Mouse (Mus musculus) hindbrain, embryonic 15.5 days (tissue): Measurements from ENCODE around the gene 4933402J07Rik. TPM values are rescaled to one million over a fixed set of nuclear protein-coding genes. Genes with fewer than 3 reads are reported as not detected.

ENCODE experiments used
- ATAC-seq: fragments of 200-750 bp; cut with Nextera tagmentation; 2 replicates; pipeline ENCODE4 v1.8.0; 2017; ENCODE audit warnings: low read depth, moderate number of reproducible peaks, moderate TSS enrichment; ENCODE audit not compliant: low FRiP score
- H3K27ac ChIP-seq: fragments of 300-500 bp; sonication (generic); replicated peaks from 2 replicates; pipeline ENCODE4 v1.5.1; 2015; ENCODE audit warnings: mild to moderate bottlenecking, inconsistent platforms
- H3K27me3 ChIP-seq: fragments of 300-500 bp; sonication (generic); 2 replicates; pipeline ENCODE4 v1.6.1; 2015; ENCODE audit warnings: control low read depth, inconsistent platforms
- H3K36me3 ChIP-seq: fragments of 300-500 bp; sonication (generic); 2 replicates; pipeline ENCODE4 v1.6.1; 2015; ENCODE audit warnings: control low read depth, inconsistent platforms
- H3K4me1 ChIP-seq: fragments of 300-500 bp; sonication (generic); replicated peaks from 2 replicates; pipeline ENCODE4 v1.6.1; 2015; ENCODE audit warnings: control low read depth, inconsistent platforms
- H3K4me2 ChIP-seq: fragments of 300-500 bp; sonication (generic); 2 replicates; pipeline ENCODE4 v1.6.1; 2015; ENCODE audit warnings: moderate library complexity, mild to moderate bottlenecking, inconsistent platforms
- H3K4me3 ChIP-seq: fragments of 300-500 bp; sonication (generic); 2 replicates; pipeline ENCODE4 v1.5.1; 2015; ENCODE audit warnings: mild to moderate bottlenecking, inconsistent platforms
- H3K9ac ChIP-seq: fragments of 300-500 bp; sonication (generic); 2 replicates; pipeline ENCODE4 v1.6.1; 2015; ENCODE audit warnings: inconsistent platforms
- H3K9me3 ChIP-seq: fragments of 300-500 bp; sonication (generic); 2 replicates; pipeline ENCODE4 v1.6.1; 2016; ENCODE audit warnings: control low read depth, inconsistent platforms
- WGBS: fragments of 180-500 bp; shearing (Covaris S2); methylation state at CpG from one replicate; pipeline ENCODE4 v1.1.7; 2015; 5-methylcytosine and 5-hydroxymethylcytosine counted together
- polyA plus RNA-seq: library from polyadenylated mRNA; unstranded; fragments of >200 nt; fragmentation: Nextera tagmentation; extraction: Ambion mirVana; gene quantifications from 2 replicates; pipeline ENCODE4 v1.2.1, GENCODE M21; 2015

Gene 4933402J07Rik
- not detected in 2 replicates for polyA plus RNA-seq

- 85% methylated on average over 2 of the region's 2 CpGs for WGBS
- no peaks in the 10 kb centered on the region for H3K9me3 ChIP-seq
- ATAC-seq, result no peak
Observed at GRCm38 (mm10) chr8:87563553-87563952, at the start of gene 4933402J07Rik. Gene 4933402J07Rik (plus strand): TSS chr8:87563853.

GRCm38 (mm10) chr8:87517132-87517531, 46.5 kb upstream of the 4933402J07Rik start:
- H3K4me3 ChIP-seq, result no peak overlapping the region
- H3K36me3 ChIP-seq, result no peaks in the 10 kb centered on the region
- H3K4me1 ChIP-seq, result no peaks in the 10 kb centered on the region
- no peaks in the 10 kb centered on the region for H3K27me3 ChIP-seq
- no peak overlapping the region for H3K27ac ChIP-seq
- no peak overlapping the region for H3K4me2 ChIP-seq
- ATAC-seq, result no peak
- no peak overlapping the region for H3K9ac ChIP-seq
- 94% methylated on average over 3 of the region's 3 CpGs for WGBS
- no peaks in the 10 kb centered on the region for H3K9me3 ChIP-seq

More at GRCm38 (mm10) chr8:87563553-87563952, at the start of gene 4933402J07Rik:
- Histone ChIP-seq H3K4me1 (no peaks in the 10 kb centered on the region), H3K36me3 (no peaks in the 10 kb centered on the region), H3K9ac (no peak within 1 kb of the TSS), H3K27me3 (no peaks in the 10 kb centered on the region), H3K4me3 (no peak within 1 kb of the TSS), H3K4me2 (no peak within 1 kb of the TSS), H3K27ac (no peak within 1 kb of the TSS)

DNA sequence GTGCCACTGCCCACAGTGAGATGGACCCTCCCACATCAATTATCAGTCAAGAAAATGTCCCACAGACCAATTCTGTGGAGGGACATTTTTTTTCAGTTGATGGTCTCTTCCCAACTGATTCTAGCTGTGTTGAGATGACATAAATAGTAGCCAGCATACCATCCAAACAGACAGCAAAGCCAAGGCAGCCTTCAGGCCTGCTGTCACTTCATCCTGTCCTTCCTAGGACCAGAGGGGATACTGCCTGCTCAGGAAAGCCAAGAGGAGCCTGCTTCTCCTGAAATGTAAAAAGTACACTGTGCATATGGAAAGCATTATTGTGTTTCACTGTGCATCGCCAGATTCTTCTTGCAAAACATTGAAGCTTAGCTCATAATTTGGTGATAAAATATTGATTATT, 38.6 kb upstream of the 4933402J07Rik start:
- ATAC-seq, result no peak
- WGBS, result 91% methylated on average over 1 of the region's 1 CpGs
- no peak overlapping the region for H3K4me3 ChIP-seq

GRCm38 (mm10) chr8:87531176-87531575, 32.5 kb upstream of the 4933402J07Rik start:
- no peak overlapping the region for H3K9ac ChIP-seq
- H3K4me2 ChIP-seq, result no peak overlapping the region
- WGBS, result 68% methylated on average over 4 of the region's 4 CpGs
- H3K27me3 ChIP-seq, result no peaks in the 10 kb centered on the region
- H3K4me1 ChIP-seq, result no peaks in the 10 kb centered on the region
- ATAC-seq, result no peak
- H3K36me3 ChIP-seq, result no peaks in the 10 kb centered on the region
- no peaks in the 10 kb centered on the region for H3K9me3 ChIP-seq
- no peak overlapping the region for H3K27ac ChIP-seq
- no peak overlapping the region for H3K4me3 ChIP-seq

More for the DNA sequence above, 38.6 kb upstream of the 4933402J07Rik start:
- no peaks in the 10 kb centered on the region for H3K4me1 ChIP-seq
- H3K9me3 ChIP-seq, result no peaks in the 10 kb centered on the region
- no peaks in the 10 kb centered on the region for H3K36me3 ChIP-seq
- H3K9ac ChIP-seq, result no peak overlapping the region
- H3K27me3 ChIP-seq, result no peaks in the 10 kb centered on the region
- no peak overlapping the region for H3K4me2 ChIP-seq
- H3K27ac ChIP-seq, result no peak overlapping the region

DNA sequence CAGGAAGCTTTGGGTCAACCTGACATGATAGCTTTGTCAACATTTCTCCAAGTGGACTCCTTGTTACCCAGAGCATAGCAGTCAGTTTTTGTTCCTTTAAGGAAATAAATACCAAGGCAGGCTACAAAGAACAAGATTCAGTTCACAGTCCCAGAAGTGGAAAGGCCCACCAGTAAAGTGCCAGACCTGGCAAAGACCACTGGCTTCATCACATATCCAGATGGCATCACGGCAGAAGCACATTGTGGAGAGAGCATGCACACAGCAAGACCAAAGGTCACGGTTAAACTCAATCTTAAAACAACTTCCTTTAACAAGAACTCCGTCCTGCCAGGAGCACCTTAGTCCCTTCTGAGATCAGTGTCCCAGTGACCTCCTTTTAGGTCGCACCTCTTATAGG, 30.2 kb upstream of the 4933402J07Rik start:
- Histone ChIP-seq H3K4me2 (no peak overlapping the region), H3K4me3 (no peak overlapping the region), H3K9me3 (no peaks in the 10 kb centered on the region), H3K27me3 (no peaks in the 10 kb centered on the region), H3K9ac (no peak overlapping the region), H3K27ac (no peak overlapping the region), H3K4me1 (no peaks in the 10 kb centered on the region), H3K36me3 (no peaks in the 10 kb centered on the region)
- ATAC-seq, result no peak
- WGBS, result 82% methylated on average over 4 of the region's 4 CpGs

DNA sequence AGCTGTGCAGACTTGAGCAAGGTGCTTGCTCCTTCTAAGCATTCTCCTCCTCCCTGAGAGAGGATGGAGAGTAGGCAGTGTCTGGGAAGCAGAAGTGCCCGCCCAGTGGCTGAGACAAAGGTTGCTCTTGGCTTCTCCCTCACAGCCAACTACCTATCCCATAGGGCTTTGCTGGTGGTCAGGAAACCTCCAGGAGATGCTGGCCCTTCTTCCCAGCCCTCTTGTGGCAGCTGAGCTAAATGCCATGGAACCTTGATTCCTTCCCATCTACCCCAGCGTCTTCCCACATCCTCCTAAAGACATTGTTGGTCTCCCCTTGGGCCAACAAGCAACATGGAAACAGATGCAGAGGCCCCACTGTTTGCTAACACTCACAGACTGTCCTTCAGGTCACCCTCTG, 28.8 kb upstream of the 4933402J07Rik start:
- Histone ChIP-seq H3K9me3 (no peaks in the 10 kb centered on the region), H3K4me2 (no peak overlapping the region)

GRCm38 (mm10) chr8:87536615-87537329, 26.9 kb upstream of the 4933402J07Rik start:
- Histone ChIP-seq H3K9me3 (no peaks in the 10 kb centered on the region), H3K9ac (no peak overlapping the region), H3K27me3 (no peaks in the 10 kb centered on the region), H3K4me1 (peaks cover 4% of the 10 kb centered on the region; the same call in 1 of the 2 replicates), H3K27ac (no peak overlapping the region), H3K36me3 (no peaks in the 10 kb centered on the region), H3K4me2 (peak overlapping the region; percentile 43), H3K4me3 (no peak overlapping the region)
- peak; percentile 69 for ATAC-seq
- WGBS, result 8% methylated on average over 23 of the region's 23 CpGs

More for the DNA sequence above, 28.8 kb upstream of the 4933402J07Rik start:
- no peak overlapping the region for H3K27ac ChIP-seq
- WGBS, result 50% methylated on average over 2 of the region's 2 CpGs
- H3K4me1 ChIP-seq, result no peaks in the 10 kb centered on the region
- no peak overlapping the region for H3K9ac ChIP-seq
- no peak overlapping the region for H3K4me3 ChIP-seq
- no peaks in the 10 kb centered on the region for H3K27me3 ChIP-seq
- ATAC-seq, result no peak
- no peaks in the 10 kb centered on the region for H3K36me3 ChIP-seq

GRCm38 (mm10) chr8:87539829-87540394, 23.7 kb upstream of the 4933402J07Rik start:
- H3K27ac ChIP-seq, result no peak overlapping the region
- WGBS, result 10% methylated on average over 15 of the region's 15 CpGs
- H3K36me3 ChIP-seq, result no peaks in the 10 kb centered on the region
- H3K27me3 ChIP-seq, result no peaks in the 10 kb centered on the region
- H3K4me1 ChIP-seq, result peaks cover 4% of the 10 kb centered on the region; the same call in 1 of the 2 replicates
- H3K4me3 ChIP-seq, result peak overlapping the region; percentile 25
- H3K9me3 ChIP-seq, result no peaks in the 10 kb centered on the region
- H3K9ac ChIP-seq, result no peak overlapping the region
- H3K4me2 ChIP-seq, result peak overlapping the region; percentile 50
- ATAC-seq, result peak; percentile 68

GRCm38 (mm10) chr8:87549881-87550280, 13.8 kb upstream of the 4933402J07Rik start:
- no peak overlapping the region for H3K4me2 ChIP-seq
- H3K27ac ChIP-seq, result no peak overlapping the region
- 75% methylated on average over 4 of the region's 4 CpGs for WGBS
- no peak for ATAC-seq
- no peaks in the 10 kb centered on the region for H3K27me3 ChIP-seq
- H3K4me3 ChIP-seq, result no peak overlapping the region
- no peak overlapping the region for H3K9ac ChIP-seq
- H3K36me3 ChIP-seq, result no peaks in the 10 kb centered on the region
- no peaks in the 10 kb centered on the region for H3K9me3 ChIP-seq
- H3K4me1 ChIP-seq, result no peaks in the 10 kb centered on the region

DNA sequence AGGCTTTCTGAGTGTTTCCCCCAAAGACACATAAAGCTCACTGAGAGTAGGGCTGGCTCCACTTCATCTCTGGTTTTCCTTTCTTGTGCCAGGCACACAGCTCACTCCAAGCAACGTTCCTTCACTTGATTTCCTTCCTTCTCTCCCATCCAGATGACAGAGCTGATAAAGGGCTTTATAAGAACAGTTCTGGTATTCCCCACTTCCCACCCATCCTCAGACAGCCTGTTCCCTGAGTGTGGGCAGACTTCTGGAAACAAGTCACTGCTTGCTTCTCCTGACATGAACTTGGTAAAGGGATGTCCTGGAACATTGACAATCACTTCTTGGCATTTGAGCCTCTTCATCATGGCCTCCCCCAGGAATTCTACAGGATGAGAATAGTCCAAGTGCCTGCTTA, 10.9 kb upstream of the 4933402J07Rik start:
- no peak overlapping the region for H3K27ac ChIP-seq
- no peak for ATAC-seq
- no peak overlapping the region for H3K9ac ChIP-seq
- H3K27me3 ChIP-seq, result no peaks in the 10 kb centered on the region
- H3K4me1 ChIP-seq, result no peaks in the 10 kb centered on the region
- H3K4me3 ChIP-seq, result no peak overlapping the region
- WGBS, result 70% methylated on average over 1 of the region's 1 CpGs
- H3K36me3 ChIP-seq, result no peaks in the 10 kb centered on the region
- H3K4me2 ChIP-seq, result no peak overlapping the region
- no peaks in the 10 kb centered on the region for H3K9me3 ChIP-seq

- H3K27me3 ChIP-seq, result no peaks in the 10 kb centered on the region
Observed at GRCm38 (mm10) chr8:87560801-87561200, 2.9 kb upstream of the 4933402J07Rik start.

GRCm38 (mm10) chr8:87569203-87569602, 5.5 kb downstream of the 4933402J07Rik start:
- H3K27ac ChIP-seq, result no peak overlapping the region
- H3K4me1 ChIP-seq, result peaks cover 10% of the 10 kb centered on the region
- no peak overlapping the region for H3K4me3 ChIP-seq
- H3K27me3 ChIP-seq, result 0 out of 2 replicates have a peak, but pooled peaks cover 2% of the 10 kb centered on the region
- no peak for ATAC-seq
- 85% methylated on average over 5 of the region's 5 CpGs for WGBS
- no peaks in the 10 kb centered on the region for H3K36me3 ChIP-seq
- no peak overlapping the region for H3K4me2 ChIP-seq
- no peak overlapping the region for H3K9ac ChIP-seq
- H3K9me3 ChIP-seq, result no peaks in the 10 kb centered on the region

More at GRCm38 (mm10) chr8:87560801-87561200, 2.9 kb upstream of the 4933402J07Rik start:
- Histone ChIP-seq H3K36me3 (no peaks in the 10 kb centered on the region), H3K4me3 (no peak overlapping the region), H3K9ac (no peak overlapping the region), H3K27ac (no peak overlapping the region), H3K4me1 (no peaks in the 10 kb centered on the region), H3K9me3 (no peaks in the 10 kb centered on the region), H3K4me2 (no peak overlapping the region)
- WGBS, result 63% methylated on average over 2 of the region's 2 CpGs
- ATAC-seq, result no peak
